Mouse (Mus musculus) megakaryocyte progenitor cell, adult 5-6 weeks (primary cell): ENCODE measurements at regions not wholly inside any gene's neighbourhood (a gene's known extent, or its start where the extent isn't known, plus 50 kb on each side); places are given as distances from the start of the nearest gene placed in this dataset.

Source experiments
- ATAC-seq: replicated peaks from 2 replicates; pipeline ENCODE4 v1.8.0; 2016; ENCODE audit warnings: mild to moderate bottlenecking, moderate TSS enrichment, inconsistent platforms; ENCODE audit not compliant: poor library complexity

- ATAC-seq = no peak
Observed at GRCm38 (mm10) chr12:9368682-9369081, 201.2 kb upstream of the Osr1 start.

- no peak for ATAC-seq
Observed at GRCm38 (mm10) chr12:9401956-9402355, 168.0 kb upstream of the Osr1 start.

GRCm38 (mm10) chr12:9404981-9405380 is 164.9 kb upstream of the Osr1 start:
- no peak for ATAC-seq

- ATAC-seq = no peak
Observed at GRCm38 (mm10) chr12:9419311-9419710, 150.6 kb upstream of the Osr1 start.

GRCm38 (mm10) chr12:9430656-9431055 is 139.3 kb upstream of the Osr1 start:
- no peak for ATAC-seq

- ATAC-seq = no peak
Observed at GRCm38 (mm10) chr12:9438575-9439161, 131.2 kb upstream of the Osr1 start.

- ATAC-seq = no peak
Observed at GRCm38 (mm10) chr12:9450620-9451019, 119.3 kb upstream of the Osr1 start.

GRCm38 (mm10) chr12:9460193-9460592 is 109.7 kb upstream of the Osr1 start:
- no peak for ATAC-seq

- ATAC-seq = no peak
Observed at GRCm38 (mm10) chr12:9469655-9470470, 100.1 kb upstream of the Osr1 start.

- no peak for ATAC-seq
Observed at GRCm38 (mm10) chr12:9475836-9476235, 94.1 kb upstream of the Osr1 start.

GRCm38 (mm10) chr12:9478201-9478600 is 91.7 kb upstream of the Osr1 start:
- no peak for ATAC-seq

- no peak for ATAC-seq
Observed at GRCm38 (mm10) chr12:9487674-9488413, 82.1 kb upstream of the Osr1 start.

GRCm38 (mm10) chr12:9513926-9514325 is 56.0 kb upstream of the Osr1 start:
- ATAC-seq = no peak

- no peak for ATAC-seq
Observed at GRCm38 (mm10) chr12:9518782-9519181, 51.1 kb upstream of the Osr1 start.

GRCm38 (mm10) chr12:9519346-9519745 is 50.6 kb upstream of the Osr1 start:
- no peak for ATAC-seq
